Comparison of ENCODE assay signal across 35 mouse cellular contexts in the genomic region with DNA sequence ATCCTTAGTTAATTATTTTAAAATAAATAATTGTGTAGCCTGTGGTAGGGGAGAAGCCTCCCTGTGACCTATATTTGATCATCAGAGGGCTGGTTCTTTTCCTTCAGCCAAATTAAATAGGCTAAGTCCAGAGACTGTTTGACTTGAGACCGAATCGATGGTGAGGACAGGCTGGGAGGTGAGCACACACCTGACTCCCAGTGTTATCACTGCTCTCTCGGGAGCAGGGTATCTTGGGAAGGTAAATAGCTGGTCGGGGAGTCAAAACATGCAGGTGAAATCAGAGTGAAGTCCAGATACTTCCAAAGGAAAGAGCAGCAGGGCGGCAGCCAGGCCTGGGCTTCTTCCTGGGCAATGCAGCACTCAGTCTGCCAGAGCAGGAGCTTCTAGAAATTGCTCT. TPM values are rescaled to one million over a fixed set of nuclear protein-coding genes. Genes with fewer than 3 reads are reported as not detected.
DNase-seq lines count a peak whose midpoint lies in the region; ATAC-seq and TF ChIP-seq lines count a peak whose summit lies in the region.
"Had no signal": no experiment of that assay in that cellular context is flagged by ENCODE, and none has a peak within 500 bp of the region (broad histone marks: within the 10 kb centered on the region; RNA-seq: fewer than 3 reads in every experiment).

No protein-coding gene starts in this region.

- 0 out of 2 replicates have a peak overlapping the region, but pooled peaks have one; percentile 10 for H3K27ac ChIP-seq in lung, embryonic 16.5 days (ENCODE audit: low read length)
- H3K27ac ChIP-seq in liver, embryonic 11.5 days (ENCODE audit: low read depth, low read length) = 0 out of 2 replicates have a peak overlapping the region, but pooled peaks have one; percentile 5
- peak overlapping the region; percentile 68 for H3K27ac ChIP-seq in liver, postnatal 0 days (ENCODE audit: low read depth)
- no peak overlapping the region for H3K27ac ChIP-seq in hindbrain, embryonic 11.5 days (ENCODE audit: low read depth, low read length)
- H3K27ac ChIP-seq: embryonic facial prominence, embryonic 13.5 days; forebrain, embryonic 10.5 days; forebrain, embryonic 15.5 days; heart, embryonic 13.5 days; hindbrain, embryonic 15.5 days; neural tube, embryonic 12.5 days had no signal

- no peaks in the 10 kb centered on the region for H3K27me3 ChIP-seq in lung, embryonic 16.5 days (ENCODE audit: control insufficient read depth, insufficient read depth, low read depth, low read length)
- no peaks in the 10 kb centered on the region for H3K27me3 ChIP-seq in liver, embryonic 11.5 days (replicated peaks; ENCODE audit: control insufficient read depth, insufficient read depth, low read length)
- no peaks in the 10 kb centered on the region for H3K27me3 ChIP-seq in liver, postnatal 0 days (ENCODE audit: insufficient read depth, low read length)
- no peaks in the 10 kb centered on the region for H3K27me3 ChIP-seq in hindbrain, embryonic 11.5 days (ENCODE audit: control insufficient read depth, insufficient read depth, low read length)
- H3K27me3 ChIP-seq: embryonic facial prominence, embryonic 13.5 days; forebrain, embryonic 15.5 days; heart, embryonic 13.5 days; hindbrain, embryonic 15.5 days; neural tube, embryonic 12.5 days had no signal

- H3K4me3 ChIP-seq in lung, embryonic 16.5 days (ENCODE audit: low read length) = no peak overlapping the region
- H3K4me3 ChIP-seq in liver, embryonic 11.5 days (ENCODE audit: low read depth, low read length) = no peak overlapping the region
- H3K4me3 ChIP-seq in liver, postnatal 0 days (ENCODE audit: low read depth, low read length) = no peak overlapping the region
- H3K4me3 ChIP-seq in hindbrain, embryonic 11.5 days (ENCODE audit: low read depth, low read length) = no peak overlapping the region
- H3K4me3 ChIP-seq: embryonic facial prominence, embryonic 13.5 days; forebrain, embryonic 10.5 days; forebrain, embryonic 15.5 days; heart, embryonic 13.5 days; hindbrain, embryonic 15.5 days; myocyte; neural tube, embryonic 12.5 days had no signal

- H3K36me3 ChIP-seq in lung, embryonic 16.5 days (ENCODE audit: control insufficient read depth, insufficient read depth, low read length) = no peaks in the 10 kb centered on the region
- H3K36me3 ChIP-seq in liver, embryonic 11.5 days (ENCODE audit: control insufficient read depth, insufficient read depth, low read length) = no peaks in the 10 kb centered on the region
- no peaks in the 10 kb centered on the region; the same call in 1 of the 2 replicates for H3K36me3 ChIP-seq in liver, postnatal 0 days (replicated peaks; ENCODE audit: insufficient read depth, low read length)
- H3K36me3 ChIP-seq in hindbrain, embryonic 11.5 days (ENCODE audit: control insufficient read depth, insufficient read depth, low read length) = no peaks in the 10 kb centered on the region
- H3K36me3 ChIP-seq: embryonic facial prominence, embryonic 13.5 days; forebrain, embryonic 10.5 days; forebrain, embryonic 15.5 days; heart, embryonic 13.5 days; hindbrain, embryonic 15.5 days; neural tube, embryonic 12.5 days had no signal

- 0 out of 2 replicates have a peak, but pooled peaks have one; percentile 19 for TF ChIP-seq EP300 in liver, postnatal 0 days (IDR thresholded peaks at IDR 0.05; ENCODE audit: low read depth)

- H3K9ac ChIP-seq in lung, embryonic 16.5 days (ENCODE audit: low read length) = no peak overlapping the region
- H3K9ac ChIP-seq in liver, embryonic 11.5 days (ENCODE audit: low read depth, low read length) = no peak overlapping the region
- H3K9ac ChIP-seq in liver, postnatal 0 days (replicated peaks) = no peak overlapping the region
- H3K9ac ChIP-seq in hindbrain, embryonic 11.5 days (ENCODE audit: low read depth, low read length) = no peak overlapping the region
- H3K9ac ChIP-seq: embryonic facial prominence, embryonic 13.5 days; forebrain, embryonic 15.5 days; heart, embryonic 13.5 days; hindbrain, embryonic 15.5 days; neural tube, embryonic 12.5 days had no signal

- DNase-seq in lung, postnatal 10 days = no peak
- DNase-seq in liver, embryonic 11.5 days (ENCODE audit: low spot score) = no peak
- DNase-seq in liver, postnatal 0 days = peak; percentile 42
- DNase-seq in hindbrain, embryonic 11.5 days (ENCODE audit: low spot score) = no peak
- no peak for DNase-seq in frontal cortex, postnatal 36 days (ENCODE audit: low spot score in 2 of 2)
- DNase-seq: adrenal gland, postnatal 14 days; cerebellum, adult 11 months; cerebellum, postnatal 10 days; heart, postnatal 10 days; kidney, adult 2 months; kidney, postnatal 36 days; layer of hippocampus, postnatal 36 days; left cerebral cortex, postnatal 4 days; lung, postnatal 14 days; right cerebral cortex, postnatal 4 days; thymus, adult 2 months; thymus, postnatal 36 days had no signal

- TF ChIP-seq CTCF in liver, postnatal 0 days (IDR thresholded peaks at IDR 0.05; ENCODE audit: low read depth) = no peak

- no peak overlapping the region for H3K4me2 ChIP-seq in lung, embryonic 16.5 days (ENCODE audit: low read depth, low read length)
- H3K4me2 ChIP-seq in liver, embryonic 11.5 days = no peak overlapping the region
- no peak overlapping the region for H3K4me2 ChIP-seq in liver, postnatal 0 days (ENCODE audit: low read depth, low read length)
- no peak overlapping the region for H3K4me2 ChIP-seq in hindbrain, embryonic 11.5 days (replicated peaks; ENCODE audit: low read depth, low read length)
- H3K4me2 ChIP-seq: embryonic facial prominence, embryonic 13.5 days; forebrain, embryonic 15.5 days; heart, embryonic 13.5 days; hindbrain, embryonic 15.5 days; midbrain, embryonic 11.5 days; neural tube, embryonic 12.5 days had no signal

- peaks cover 29% of the 10 kb centered on the region for H3K4me1 ChIP-seq in lung, embryonic 16.5 days (replicated peaks; ENCODE audit: control insufficient read depth, insufficient read depth, low read length)
- H3K4me1 ChIP-seq in liver, embryonic 11.5 days (replicated peaks; ENCODE audit: control insufficient read depth, insufficient read depth, low read length) = 0 out of 2 replicates have a peak, but pooled peaks cover 2% of the 10 kb centered on the region
- peaks cover 32% of the 10 kb centered on the region for H3K4me1 ChIP-seq in liver, postnatal 0 days (ENCODE audit: insufficient read depth)
- H3K4me1 ChIP-seq in hindbrain, embryonic 11.5 days (replicated peaks; ENCODE audit: control insufficient read depth, insufficient read depth, low read length) = no peaks in the 10 kb centered on the region
- H3K4me1 ChIP-seq: embryonic facial prominence, embryonic 13.5 days; forebrain, embryonic 15.5 days; hindbrain, embryonic 15.5 days; neural tube, embryonic 12.5 days had no signal

- H3K9me3 ChIP-seq in lung, embryonic 16.5 days (ENCODE audit: control insufficient read depth, low read length) = no peaks in the 10 kb centered on the region
- no peaks in the 10 kb centered on the region for H3K9me3 ChIP-seq in liver, embryonic 11.5 days (ENCODE audit: control insufficient read depth, low read length)
- no peaks in the 10 kb centered on the region for H3K9me3 ChIP-seq in liver, postnatal 0 days (ENCODE audit: low read length)
- no peaks in the 10 kb centered on the region for H3K9me3 ChIP-seq in hindbrain, embryonic 11.5 days (ENCODE audit: control insufficient read depth, low read length)
- H3K9me3 ChIP-seq: embryonic facial prominence, embryonic 13.5 days; forebrain, embryonic 10.5 days; forebrain, embryonic 15.5 days; heart, embryonic 13.5 days; hindbrain, embryonic 15.5 days; neural tube, embryonic 12.5 days had no signal

- ATAC-seq in lung, embryonic 16.5 days (ENCODE audit: low read depth) = no peak
- no peak for ATAC-seq in liver, embryonic 11.5 days (replicated peaks; ENCODE audit: low FRiP score)
- peak; percentile 87 for ATAC-seq in liver, postnatal 0 days
- ATAC-seq in hindbrain, embryonic 11.5 days (ENCODE audit: low FRiP score) = no peak
- no peak for ATAC-seq in megakaryocyte, adult 5-6 weeks (ENCODE audit: poor library complexity, severe bottlenecking)
- ATAC-seq: CD4-positive, CD25-positive, alpha-beta regulatory T cell, adult 4 months; forebrain, embryonic 15.5 days; inflammation-experienced regulatory T-cells, adult 6 months had no signal

- WGBS in lung, embryonic 16.5 days = 56% methylated on average over 5 of the region's 5 CpGs
- 71% methylated on average over 5 of the region's 5 CpGs for WGBS in liver, embryonic 11.5 days
- 45% methylated on average over 5 of the region's 5 CpGs for WGBS in liver, postnatal 0 days (ENCODE audit: insufficient replicate concordance)
- 85% methylated on average over 5 of the region's 5 CpGs for WGBS in hindbrain, embryonic 11.5 days

RNA-seq across cellular contexts. Expression of gene Hnf1b, which starts 31.6 kb away (rescaled TPM):
- polyA plus RNA-seq in lung, embryonic 16.5 days (2015; fragmentation: Nextera tagmentation; extraction: Ambion mirVana) = 9.1 and 11.7 TPM in 2 replicates
- 4.5 and 5.0 TPM in 2 replicates for polyA plus RNA-seq in liver, embryonic 11.5 days (2014; fragmentation: Nextera tagmentation; extraction: Ambion mirVana)
- 4.9 and 5.4 TPM in 2 replicates for polyA plus RNA-seq in liver, postnatal 0 days (2015; fragmentation: Nextera tagmentation; extraction: Ambion mirVana)
- polyA plus RNA-seq in hindbrain, embryonic 11.5 days (2014; fragmentation: Nextera tagmentation; extraction: Ambion mirVana) = 0.32 TPM in 1 of 2 replicates, not detected in the other
- total RNA-seq in megakaryocyte, adult 5-6 weeks (2015) = not detected in 2 replicates
- not detected in 2 replicates for total RNA-seq in megakaryocyte, adult 5-6 weeks (2017)
- total RNA-seq: common myeloid progenitor, adult 5-6 weeks; gastrocnemius, adult 8-10 months; heart, adult 8-10 months; heart, postnatal 10 days; hematopoietic stem cell, adult 5-6 weeks; left cerebral cortex, postnatal 4 days; megakaryocyte progenitor cell, adult 5-6 weeks; midbrain, postnatal 0 days had no signal
- polyA plus RNA-seq: CD4-positive, CD25-positive, alpha-beta regulatory T cell, adult 4 months; embryonic facial prominence, embryonic 13.5 days; forebrain, embryonic 10.5 days; forebrain, embryonic 15.5 days; inflammation-experienced regulatory T-cells, adult 6 months; midbrain, embryonic 11.5 days; myocyte had no signal
